ENCODE assay signal across 29 mouse cellular contexts in genomic region chr7:70380943-70381342, GRCm38 (mm10). TPM values are rescaled to one million over a fixed set of nuclear protein-coding genes. Genes with fewer than 3 reads are reported as not detected.
"Had no signal": no experiment of that assay in that cellular context is flagged by ENCODE, and none has a peak within 500 bp of the region (broad histone marks: within the 10 kb centered on the region; RNA-seq: fewer than 3 reads in every experiment).

No protein-coding gene starts in this region.

- DNase-seq: left cerebral cortex, postnatal 4 days; liver; liver, embryonic 13.5 days; liver, postnatal 0 days; lung, adult 18-20 months; lung, adult 2 months; lung, embryonic 14.5 days; lung, postnatal 10 days; lung, postnatal 14 days; lung, postnatal 36 days; lung, postnatal 4 days had no signal

- H3K27me3 ChIP-seq: limb, embryonic 15.5 days; liver, embryonic 12.5 days; liver, embryonic 13.5 days; liver, embryonic 15.5 days; lung, embryonic 15.5 days; megakaryocyte, embryonic 14.5 days; neural tube, embryonic 12.5 days had no signal

- H3K27ac ChIP-seq: limb, embryonic 10.5 days; limb, embryonic 12.5 days; limb, embryonic 13.5 days; limb, embryonic 15.5 days; liver, embryonic 12.5 days; liver, embryonic 13.5 days; liver, embryonic 14.5 days; liver, embryonic 15.5 days; macrophage; midbrain, embryonic 10.5 days; midbrain, embryonic 12.5 days; midbrain, embryonic 15.5 days; neural tube, embryonic 12.5 days had no signal

- H3K9me3 ChIP-seq: limb, embryonic 10.5 days; limb, embryonic 12.5 days; limb, embryonic 13.5 days; limb, embryonic 15.5 days; liver, embryonic 12.5 days; liver, embryonic 13.5 days; liver, embryonic 15.5 days; lung, embryonic 15.5 days; megakaryocyte, embryonic 14.5 days; midbrain, embryonic 10.5 days; midbrain, embryonic 12.5 days; midbrain, embryonic 13.5 days; midbrain, embryonic 15.5 days; neural tube, embryonic 12.5 days had no signal

- ATAC-seq: liver, embryonic 12.5 days; liver, postnatal 0 days; lung, postnatal 0 days had no signal

- H3K9ac ChIP-seq: limb, embryonic 12.5 days; limb, embryonic 13.5 days; limb, embryonic 15.5 days; liver, embryonic 12.5 days; liver, embryonic 13.5 days; liver, embryonic 14.5 days; liver, embryonic 15.5 days; liver, postnatal 0 days; lung, embryonic 14.5 days; lung, embryonic 15.5 days; midbrain, embryonic 12.5 days; midbrain, embryonic 13.5 days; midbrain, embryonic 15.5 days; neural tube, embryonic 12.5 days had no signal

- H3K4me2 ChIP-seq: limb, embryonic 12.5 days; limb, embryonic 13.5 days; limb, embryonic 15.5 days; liver, embryonic 12.5 days; liver, embryonic 13.5 days; liver, embryonic 15.5 days; lung, embryonic 14.5 days; lung, embryonic 15.5 days; midbrain, embryonic 11.5 days; neural tube, embryonic 12.5 days had no signal

- H3K36me3 ChIP-seq: limb, embryonic 10.5 days; limb, embryonic 12.5 days; limb, embryonic 13.5 days; limb, embryonic 15.5 days; liver, embryonic 12.5 days; liver, embryonic 13.5 days; liver, embryonic 15.5 days; lung, embryonic 15.5 days; midbrain, embryonic 10.5 days; midbrain, embryonic 12.5 days; midbrain, embryonic 13.5 days; midbrain, embryonic 15.5 days; neural tube, embryonic 12.5 days had no signal

- H3K4me3 ChIP-seq: limb, embryonic 10.5 days; limb, embryonic 12.5 days; limb, embryonic 13.5 days; limb, embryonic 15.5 days; liver, embryonic 12.5 days; liver, embryonic 13.5 days; liver, embryonic 15.5 days; lung, embryonic 15.5 days; megakaryocyte, embryonic 14.5 days; midbrain, embryonic 10.5 days; midbrain, embryonic 12.5 days; midbrain, embryonic 13.5 days; midbrain, embryonic 15.5 days; myocyte; neural tube, embryonic 12.5 days had no signal

- H3K4me1 ChIP-seq: limb, embryonic 10.5 days; limb, embryonic 12.5 days; limb, embryonic 13.5 days; limb, embryonic 15.5 days; liver, embryonic 12.5 days; liver, embryonic 13.5 days; liver, embryonic 15.5 days; megakaryocyte, embryonic 14.5 days; neural tube, embryonic 12.5 days had no signal

RNA-seq across cellular contexts. Expression of gene Nr2f2, which starts 14.4 kb away (rescaled TPM):
- polyA plus RNA-seq: macrophage had no signal
